Mouse (Mus musculus) small intestine, adult 2 months (tissue): ENCODE data around the gene Olfr975.

Experiments
- CTCF ChIP-seq: fragments of 200-500 bp; IDR thresholded peaks from 2 replicates; pipeline ENCODE4 v1.5.1; 2012; ENCODE audit warnings: low read depth, mild to moderate bottlenecking, control low read depth, inconsistent platforms, low read length, moderate library complexity, mixed read lengths; ENCODE audit not compliant: insufficient replicate concordance, insufficient read length; ENCODE audit errors: extremely low read depth
- POLR2A ChIP-seq: fragments of 200-500 bp; IDR thresholded peaks from 2 replicates; pipeline ENCODE4 v1.6.1; 2012; ENCODE audit warnings: low read depth, mild to moderate bottlenecking, control low read depth, inconsistent platforms, low read length, moderate library complexity

- TF ChIP-seq POLR2A (no peak), CTCF (no peak)
Measured at GRCm38 (mm10) chr9:39951946-39952345, at the start of gene Olfr975.
